Mouse (Mus musculus): Measurements from ENCODE around the gene Ube2h. TPM values are rescaled to one million over a fixed set of nuclear protein-coding genes. Genes with fewer than 3 reads are reported as not detected.
A peak's percentile ranks its signal among the peaks of the same experiment; 100 is the strongest.
"Not testable (repeated sequence)": the region's sequence is repeated elsewhere in the genome, so short reads cannot be mapped to it uniquely, and the experiment has no call there.

Gene Ube2h
- polyA plus RNA-seq, 1 experiment from 2014 or later: 35.4 TPM

DNA sequence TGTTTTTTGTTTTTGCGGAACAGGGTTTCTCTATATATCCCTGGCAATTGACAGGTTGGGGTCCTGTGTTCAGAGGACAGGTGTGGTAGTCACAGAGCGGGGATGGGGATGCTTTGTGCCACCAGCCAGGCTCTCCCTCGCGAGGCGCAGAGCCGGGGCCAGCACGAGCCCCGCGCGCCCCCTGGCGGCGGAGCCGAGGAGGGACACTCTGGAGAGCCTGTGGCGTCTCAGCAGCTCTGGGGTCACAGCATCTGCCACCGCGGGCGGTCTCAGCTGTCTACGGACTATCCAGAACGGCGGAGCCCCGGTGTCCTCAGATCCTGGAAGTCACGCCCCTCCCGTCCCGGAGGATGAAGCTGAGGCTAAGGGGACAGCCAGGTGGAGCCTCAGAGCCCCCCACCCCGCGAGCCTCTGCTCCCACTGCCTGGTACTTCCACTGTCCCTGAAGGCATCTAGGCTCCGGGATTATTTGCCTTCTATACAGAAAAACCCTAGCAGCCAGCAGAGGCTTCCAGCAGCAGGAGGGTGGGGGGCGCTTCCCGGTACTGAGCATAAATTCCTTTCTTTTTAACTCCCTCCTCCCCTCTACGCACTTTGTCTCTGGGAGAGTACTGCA lies 98.6 kb downstream of the Ube2h start:
- peaks cover 16% of the 10 kb centered on the region for H3K4me1 ChIP-seq
- WGBS: 6% methylated on average over 30 of the region's 30 CpGs
- H3K36me3 ChIP-seq (replicated peaks): no peaks in the 10 kb centered on the region
- H3K9me3 ChIP-seq: no peaks in the 10 kb centered on the region
- peak overlapping the region; percentile 50 for H3K4me3 ChIP-seq
- DNase-seq (ENCODE audit: low spot score): peak; percentile 90
- peak overlapping the region; percentile 59 for H3K27ac ChIP-seq (replicated peaks)
- H3K27me3 ChIP-seq (replicated peaks; ENCODE audit: low read depth, poor library complexity, severe bottlenecking): no peaks in the 10 kb centered on the region

DNA sequence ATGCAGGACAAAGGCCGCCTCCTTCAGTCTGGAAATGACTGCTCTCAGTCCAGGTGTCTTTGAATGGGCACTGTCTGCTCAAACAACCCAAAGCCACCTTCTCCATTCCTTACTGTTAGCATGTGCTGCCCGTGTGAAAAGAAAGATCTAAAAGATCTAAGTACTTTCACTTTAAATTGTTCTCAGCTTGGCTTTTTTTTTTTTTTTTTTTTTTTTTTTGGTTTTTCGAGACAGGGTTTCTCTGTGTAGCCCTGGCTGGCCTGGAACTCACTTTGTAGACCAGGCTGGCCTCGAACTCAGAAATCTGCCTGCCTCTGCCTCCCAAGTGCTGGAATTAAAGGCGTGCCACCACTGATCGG lies 99.2 kb downstream of the Ube2h start:
- not testable (repeated sequence) for H3K27me3 ChIP-seq (replicated peaks; ENCODE audit: low read depth, poor library complexity, severe bottlenecking); H3K4me3 ChIP-seq; H3K9me3 ChIP-seq; H3K36me3 ChIP-seq (replicated peaks); DNase-seq (ENCODE audit: low spot score)
- 73% methylated on average over 6 of the region's 6 CpGs for WGBS
- peaks cover 16% of the 10 kb centered on the region for H3K4me1 ChIP-seq
- H3K27ac ChIP-seq (replicated peaks): peak overlapping the region; percentile 69

DNA sequence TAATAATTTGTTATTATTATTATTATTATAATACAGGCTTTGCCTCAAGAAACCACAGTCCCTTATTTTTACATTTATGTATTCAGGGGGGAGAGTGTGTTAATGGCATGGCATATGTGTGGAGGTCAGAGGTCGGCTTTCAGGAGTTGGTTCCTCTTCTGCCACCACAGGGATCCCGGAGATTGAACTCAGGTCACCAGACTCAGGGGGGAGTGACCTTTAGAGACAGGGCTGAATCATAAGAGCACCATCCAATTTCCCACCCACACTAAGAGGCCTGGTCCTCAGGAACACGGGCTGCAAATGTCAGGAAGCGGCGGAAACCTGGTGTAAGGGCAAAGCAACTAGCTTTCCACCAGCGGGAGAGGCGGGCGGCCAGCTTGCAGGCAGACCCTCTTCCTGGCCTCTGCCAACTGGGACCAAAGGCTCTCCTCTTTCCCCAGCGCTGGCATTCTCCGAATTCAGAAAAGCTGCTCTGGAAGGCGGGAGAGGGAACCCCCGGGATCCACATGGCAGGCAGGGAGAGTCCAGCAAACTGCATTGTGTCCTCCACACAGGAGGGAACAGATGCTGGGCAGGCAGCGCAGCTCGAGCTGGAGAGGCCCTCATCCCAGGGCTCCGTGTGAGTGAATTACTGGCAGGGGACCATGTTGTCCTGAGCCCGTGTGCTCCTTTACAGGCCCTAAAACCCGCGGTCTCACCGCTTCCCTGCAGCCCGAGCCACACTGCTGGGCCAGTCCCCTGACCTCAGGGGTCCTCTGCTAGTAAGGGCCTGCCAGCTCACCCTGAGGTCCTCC lies 99.8 kb downstream of the Ube2h start:
- Histone ChIP-seq H3K4me3 (no peak overlapping the region), H3K27me3 (replicated peaks; ENCODE audit: low read depth, poor library complexity, severe bottlenecking) (no peaks in the 10 kb centered on the region), H3K4me1 (peaks cover 17% of the 10 kb centered on the region), H3K36me3 (replicated peaks) (no peaks in the 10 kb centered on the region), H3K27ac (replicated peaks) (peak overlapping the region; percentile 69), H3K9me3 (no peaks in the 10 kb centered on the region)
- peak; percentile 28 for DNase-seq (ENCODE audit: low spot score)
- WGBS: 51% methylated on average over 20 of the region's 20 CpGs

- H3K27ac ChIP-seq (replicated peaks): no peak overlapping the region
- DNase-seq (ENCODE audit: low spot score): no peak
- WGBS: 82% methylated on average over 8 of the region's 8 CpGs
Observed at GRCm38 (mm10) chr6:30196143-30196542, 108.2 kb downstream of the Ube2h start.

GRCm38 (mm10) chr6:30195656-30196055 lies 108.7 kb downstream of the Ube2h start:
- Histone ChIP-seq H3K36me3 (replicated peaks) (no peaks in the 10 kb centered on the region), H3K27me3 (replicated peaks; ENCODE audit: low read depth, poor library complexity, severe bottlenecking) (no peaks in the 10 kb centered on the region), H3K4me3 (no peak overlapping the region), H3K9me3 (no peaks in the 10 kb centered on the region), H3K27ac (replicated peaks) (no peak overlapping the region), H3K4me1 (0 out of 2 replicates have a peak, but pooled peaks cover 3% of the 10 kb centered on the region)
- no peak for DNase-seq (ENCODE audit: low spot score)
- WGBS: 83% methylated on average over 11 of the region's 11 CpGs

More at GRCm38 (mm10) chr6:30196143-30196542, 108.2 kb downstream of the Ube2h start:
- 0 out of 2 replicates have a peak, but pooled peaks cover 3% of the 10 kb centered on the region for H3K4me1 ChIP-seq
- no peaks in the 10 kb centered on the region for H3K9me3 ChIP-seq
- H3K4me3 ChIP-seq: no peak overlapping the region
- no peaks in the 10 kb centered on the region for H3K36me3 ChIP-seq (replicated peaks)
- no peaks in the 10 kb centered on the region for H3K27me3 ChIP-seq (replicated peaks; ENCODE audit: low read depth, poor library complexity, severe bottlenecking)

DNA sequence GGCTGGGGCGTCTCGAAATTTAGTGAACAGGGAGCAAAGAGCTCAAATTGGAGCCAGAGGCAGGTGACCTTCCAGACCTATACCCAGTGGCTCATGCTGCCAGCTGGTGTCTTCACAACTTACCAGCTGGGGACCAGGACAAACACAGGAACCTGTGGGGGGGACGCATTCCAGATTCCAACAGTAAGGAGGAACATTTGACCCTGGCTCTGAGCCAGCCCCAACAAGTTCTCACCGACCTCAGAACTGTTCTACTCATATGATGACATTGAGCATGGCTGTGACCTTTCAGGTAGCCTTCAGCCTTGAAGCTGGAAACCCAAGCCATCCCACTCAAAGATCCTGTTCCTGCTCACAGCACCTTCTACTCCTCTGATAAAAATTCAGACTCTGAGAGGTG lies 120.7 kb downstream of the Ube2h start:
- 83% methylated on average over 4 of the region's 4 CpGs for WGBS
- no peak for DNase-seq (ENCODE audit: low spot score)
- no peak overlapping the region for H3K27ac ChIP-seq (replicated peaks)
- H3K36me3 ChIP-seq (replicated peaks): no peaks in the 10 kb centered on the region
- H3K4me1 ChIP-seq: peaks cover 16% of the 10 kb centered on the region
- peaks cover 3% of the 10 kb centered on the region; the same call in 1 of the 2 replicates for H3K9me3 ChIP-seq
- H3K4me3 ChIP-seq: no peak overlapping the region
- H3K27me3 ChIP-seq (replicated peaks; ENCODE audit: low read depth, poor library complexity, severe bottlenecking): peaks cover 61% of the 10 kb centered on the region

GRCm38 (mm10) chr6:30182038-30182437 lies 122.3 kb downstream of the Ube2h start:
- WGBS: 72% methylated on average over 6 of the region's 6 CpGs
- Histone ChIP-seq H3K27me3 (replicated peaks; ENCODE audit: low read depth, poor library complexity, severe bottlenecking) (peaks cover 77% of the 10 kb centered on the region), H3K4me1 (peaks cover 28% of the 10 kb centered on the region), H3K9me3 (peaks cover 3% of the 10 kb centered on the region; the same call in 1 of the 2 replicates), H3K36me3 (replicated peaks) (no peaks in the 10 kb centered on the region), H3K4me3 (no peak overlapping the region), H3K27ac (replicated peaks) (no peak overlapping the region)
- DNase-seq (ENCODE audit: low spot score): no peak

DNA sequence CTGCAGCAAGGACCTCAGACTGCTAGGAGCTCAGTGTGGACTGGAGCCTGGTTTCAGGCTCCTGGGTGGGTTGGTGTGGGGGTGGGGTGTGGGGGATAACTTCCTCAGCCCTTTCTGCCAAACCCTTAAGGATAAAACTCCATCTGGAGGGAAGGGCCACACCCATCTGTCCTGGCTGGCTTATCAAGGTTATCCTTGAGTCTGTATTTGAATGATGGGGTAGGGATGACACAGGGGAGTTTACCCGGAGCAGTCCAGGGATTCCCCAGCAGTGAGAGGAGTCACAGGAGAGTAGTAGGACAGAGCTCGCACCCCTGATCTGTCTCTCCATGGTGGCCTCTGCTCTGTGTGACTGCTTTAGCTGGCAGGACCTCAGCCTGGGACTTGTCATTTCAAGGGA lies 124.0 kb downstream of the Ube2h start:
- H3K4me3 ChIP-seq: no peak overlapping the region
- WGBS: 19% methylated on average over 2 of the region's 2 CpGs

GRCm38 (mm10) chr6:30179046-30179445 lies 125.3 kb downstream of the Ube2h start:
- no peaks in the 10 kb centered on the region for H3K36me3 ChIP-seq (replicated peaks)
- H3K9me3 ChIP-seq: peaks cover 3% of the 10 kb centered on the region; the same call in 1 of the 2 replicates
- WGBS: 18% methylated on average over 11 of the region's 11 CpGs
- no peak overlapping the region for H3K27ac ChIP-seq (replicated peaks)
- no peak for DNase-seq (ENCODE audit: low spot score)
- H3K27me3 ChIP-seq (replicated peaks; ENCODE audit: low read depth, poor library complexity, severe bottlenecking): peaks cover 92% of the 10 kb centered on the region
- no peak overlapping the region for H3K4me3 ChIP-seq
- peaks cover 54% of the 10 kb centered on the region for H3K4me1 ChIP-seq

More for the DNA sequence above, 124.0 kb downstream of the Ube2h start:
- Histone ChIP-seq H3K27ac (replicated peaks) (no peak overlapping the region), H3K27me3 (replicated peaks; ENCODE audit: low read depth, poor library complexity, severe bottlenecking) (peaks cover 89% of the 10 kb centered on the region), H3K36me3 (replicated peaks) (no peaks in the 10 kb centered on the region), H3K9me3 (peaks cover 3% of the 10 kb centered on the region; the same call in 1 of the 2 replicates), H3K4me1 (peaks cover 42% of the 10 kb centered on the region)
- no peak for DNase-seq (ENCODE audit: low spot score)

DNA sequence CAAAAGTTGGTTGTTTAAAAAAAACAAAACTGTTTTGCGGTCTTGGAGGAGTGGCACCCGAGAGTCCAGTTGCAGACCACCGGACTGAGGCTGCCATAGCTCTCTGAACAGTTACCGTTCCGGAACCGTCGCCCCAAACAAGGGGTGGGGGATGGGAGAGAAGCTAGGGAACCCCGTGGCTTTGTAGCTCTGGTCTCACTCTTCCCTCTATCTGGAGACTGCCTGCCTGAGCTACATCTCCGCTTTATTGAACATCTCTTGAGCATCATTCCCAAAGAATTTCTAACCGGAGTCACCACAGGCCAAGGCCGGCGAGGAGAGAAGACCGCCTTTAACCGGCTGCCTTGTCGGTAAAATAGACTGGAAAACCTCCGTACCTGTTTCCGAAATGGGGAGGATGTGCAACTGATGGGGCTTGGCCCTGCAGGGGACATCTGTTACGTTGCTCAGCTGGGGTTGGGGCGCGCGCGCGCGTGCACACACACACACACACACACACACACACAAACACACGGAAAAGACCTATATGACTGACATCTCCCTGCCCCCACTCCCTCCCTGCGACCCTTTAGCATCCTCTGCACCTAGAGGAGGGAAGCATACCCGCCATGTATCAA lies 126.2 kb downstream of the Ube2h start:
- peak; percentile 51 for DNase-seq (ENCODE audit: low spot score)
- H3K4me3 ChIP-seq: peak overlapping the region; percentile 27; the same call in 1 of the 2 replicates
- H3K4me1 ChIP-seq: peaks cover 63% of the 10 kb centered on the region
- H3K27ac ChIP-seq (replicated peaks): no peak overlapping the region
- peaks cover 3% of the 10 kb centered on the region; the same call in 1 of the 2 replicates for H3K9me3 ChIP-seq
- whole genome bisulfite sequencing: under 1% methylated on average over 27 of the region's 27 CpGs
- peaks cover 100% of the 10 kb centered on the region for H3K27me3 ChIP-seq (replicated peaks; ENCODE audit: low read depth, poor library complexity, severe bottlenecking)
- H3K36me3 ChIP-seq (replicated peaks): no peaks in the 10 kb centered on the region

- WGBS: under 1% methylated on average over 14 of the region's 14 CpGs
- DNase-seq (ENCODE audit: low spot score): peak; percentile 59
Observed at GRCm38 (mm10) chr6:30177305-30177704, 127.0 kb downstream of the Ube2h start.

DNA sequence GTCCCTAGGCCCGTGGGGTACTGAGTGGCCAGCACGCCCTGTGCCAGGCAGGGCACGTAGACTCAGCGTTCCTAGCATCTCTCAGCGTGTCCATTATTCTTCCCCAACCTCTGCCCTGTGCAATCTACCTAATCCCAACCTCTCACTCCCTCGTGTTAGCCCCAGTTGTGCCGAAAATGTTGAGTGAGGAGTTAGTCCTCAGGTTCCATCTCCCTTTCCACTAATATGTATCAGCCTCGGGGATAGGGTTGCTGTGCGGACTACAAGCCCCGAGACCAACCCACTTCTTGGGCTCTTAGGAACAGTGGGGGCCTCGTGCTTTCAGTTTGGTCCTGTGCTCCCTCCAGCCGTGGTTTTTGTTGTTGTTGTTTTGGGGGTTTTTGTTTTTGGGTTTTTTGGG lies 127.8 kb downstream of the Ube2h start:
- H3K9me3 ChIP-seq: peaks cover 3% of the 10 kb centered on the region; the same call in 1 of the 2 replicates
- no peak for DNase-seq (ENCODE audit: low spot score)
- peak overlapping the region; percentile 32; the same call in 1 of the 2 replicates for H3K27ac ChIP-seq (replicated peaks)
- no peaks in the 10 kb centered on the region for H3K36me3 ChIP-seq (replicated peaks)
- peaks cover 100% of the 10 kb centered on the region for H3K27me3 ChIP-seq (replicated peaks; ENCODE audit: low read depth, poor library complexity, severe bottlenecking)
- WGBS: 3% methylated on average over 12 of the region's 12 CpGs
- H3K4me3 ChIP-seq: peak overlapping the region; percentile 63
- peaks cover 80% of the 10 kb centered on the region for H3K4me1 ChIP-seq

More at GRCm38 (mm10) chr6:30177305-30177704, 127.0 kb downstream of the Ube2h start:
- peaks cover 100% of the 10 kb centered on the region for H3K27me3 ChIP-seq (replicated peaks; ENCODE audit: low read depth, poor library complexity, severe bottlenecking)
- no peaks in the 10 kb centered on the region for H3K36me3 ChIP-seq (replicated peaks)
- H3K9me3 ChIP-seq: peaks cover 3% of the 10 kb centered on the region; the same call in 1 of the 2 replicates
- peak overlapping the region; percentile 21; the same call in 1 of the 2 replicates for H3K4me3 ChIP-seq
- H3K4me1 ChIP-seq: peaks cover 72% of the 10 kb centered on the region
- no peak overlapping the region for H3K27ac ChIP-seq (replicated peaks)
